Mouse (Mus musculus) kidney, adult 2 months (tissue): ENCODE measurements around the gene Scn1b.

Source experiments
- CTCF ChIP-seq: fragments of 200-500 bp; conservative IDR thresholded peaks from 2 replicates; pipeline ENCODE4 v1.5.1; 2011; ENCODE audit warnings: low read depth, mild to moderate bottlenecking, control low read depth, low read length, moderate library complexity, mixed read lengths; ENCODE audit not compliant: insufficient read depth, insufficient read length
- POLR2A ChIP-seq: fragments of 200-500 bp; IDR thresholded peaks from one replicate; pipeline ENCODE4 v1.6.1; 2011; ENCODE audit warnings: low read depth, low read length, control low read depth

- TF ChIP-seq CTCF (no peak), POLR2A (no peak)
These were observed 28.7 kb upstream of the Scn1b start, which contains the start of gene Gramd1a for GRCm38 (mm10) chr7:31155296-31156033.
